Mouse (Mus musculus): ENCODE measurements around the gene Gm49395. TPM values are rescaled to one million over a fixed set of nuclear protein-coding genes. Genes with fewer than 3 reads are reported as not detected.
A peak's percentile ranks its signal among the peaks of the same experiment; 100 is the strongest.

Gene Gm49395
- total RNA-seq (2021) = 10 to 100 TPM; 17.2 to 21.0 TPM

DNA sequence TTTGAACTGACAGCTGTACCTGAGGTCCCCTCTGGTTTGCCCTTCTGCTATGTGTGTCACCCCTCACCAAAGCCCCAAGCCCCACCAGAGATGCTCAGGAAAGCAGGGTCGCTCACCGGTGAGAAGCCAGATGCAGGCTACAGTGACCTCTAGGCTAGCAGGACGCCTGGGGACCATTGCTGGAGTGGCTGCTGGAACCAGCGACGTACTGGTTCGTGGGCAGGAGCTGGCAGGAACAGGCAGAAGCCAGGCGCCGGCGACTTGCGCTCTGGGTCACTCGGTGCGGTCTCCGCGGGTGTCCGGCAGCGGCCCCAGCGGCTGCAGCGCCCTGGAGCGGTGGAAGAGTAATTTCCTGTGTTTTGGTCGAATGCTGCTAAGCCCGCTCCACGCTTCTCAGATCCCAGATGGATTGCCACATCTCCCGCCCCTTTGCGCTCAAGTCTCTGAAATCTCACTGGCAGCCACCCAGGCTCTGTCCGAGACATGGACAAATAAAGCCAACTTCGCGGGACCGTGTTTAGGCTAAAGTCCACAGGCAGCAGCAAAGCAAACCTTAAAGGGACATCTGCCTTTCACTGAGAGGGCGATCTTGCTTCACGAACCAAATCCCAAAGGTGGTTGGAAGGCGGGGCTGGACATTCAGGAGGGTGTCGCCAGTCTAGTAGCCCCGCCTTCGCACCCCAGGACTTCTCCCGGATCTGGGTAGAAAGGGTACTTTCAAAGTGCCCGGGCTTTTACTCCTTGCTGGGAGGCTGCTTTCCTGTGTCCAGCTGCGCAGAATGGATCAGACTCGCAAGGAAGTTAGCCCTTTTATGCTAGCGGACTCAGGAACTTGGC is at the start of gene Gm49395, which contains the start of gene Itga1:
Gm49395 (minus strand) TSS at position 567 of the 837 bp plus-strand sequence.
Itga1 (minus strand) TSS at position 610 of the 837 bp plus-strand sequence.
- DNase-seq = peak; percentile 88 to 89
- intact Hi-C loops (cut with DNase I) = loop anchor here (2.0 to 10.0 kb wide), 5 partner anchors 46 to 267 kb away; no protein-coding TSS in a partner anchor

DNA sequence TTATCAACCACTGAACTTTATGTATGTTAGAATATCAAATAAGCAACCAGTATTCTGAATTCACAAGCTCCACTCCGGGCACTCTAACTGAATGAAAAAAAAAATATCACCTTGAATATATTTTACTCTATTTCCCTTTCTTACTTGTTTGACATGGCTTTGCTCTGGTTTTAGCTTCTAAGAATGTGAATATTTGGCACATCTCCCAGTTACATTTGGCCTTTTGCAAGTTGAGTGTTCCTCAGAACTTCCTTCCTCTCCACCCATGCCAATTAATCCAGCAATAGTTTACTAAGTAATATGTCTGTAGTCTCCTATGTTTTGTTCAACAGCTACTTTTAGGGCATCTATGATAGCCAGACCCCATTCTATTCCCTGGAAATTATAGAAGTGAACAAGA is 48.9 kb upstream of the Gm49395 start:
- intact Hi-C loops (cut with DNase I) = loop anchor here (5.0 kb wide), 1 partner anchor 37 kb away; no protein-coding TSS in a partner anchor
- peak; percentile 26 to 27 for DNase-seq

GRCm38 (mm10) chr13:115149849-115150248 is 48.1 kb upstream of the Gm49395 start:
- intact Hi-C loops (cut with DNase I) = loop anchor here (5.0 kb wide), 2 partner anchors 37 to 48 kb away; partner anchors contain the start of genes Gm49395 and Itga1
- no peak for DNase-seq

- no peak for DNase-seq
- intact Hi-C loops (cut with DNase I) = no loop called here
Observed at GRCm38 (mm10) chr13:115143575-115143974, 41.9 kb upstream of the Gm49395 start.

DNA sequence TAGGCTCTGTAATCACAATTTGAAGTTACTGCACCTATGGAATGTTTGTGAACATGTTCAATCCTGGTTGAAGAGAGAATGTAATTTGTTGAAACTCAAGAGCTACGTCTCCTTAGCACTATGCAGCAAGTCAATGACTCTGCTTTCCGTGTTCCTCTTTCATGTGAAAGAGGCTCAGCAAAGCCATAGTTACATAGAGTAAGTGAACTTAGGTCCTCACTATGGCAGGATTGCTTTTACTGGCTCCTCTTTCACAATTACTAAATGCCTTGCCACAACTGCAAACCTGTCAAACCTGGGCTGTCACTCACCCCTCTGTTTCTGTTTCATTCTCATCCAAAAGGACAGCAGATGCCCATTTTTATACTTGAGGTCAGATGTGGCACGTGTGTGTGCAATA is 40.3 kb upstream of the Gm49395 start:
- intact Hi-C loops (cut with DNase I) = no loop called here
- DNase-seq = no peak

GRCm38 (mm10) chr13:115138513-115138912 is 36.8 kb upstream of the Gm49395 start:
- intact Hi-C loops (cut with DNase I) = no loop called here
- DNase-seq = no peak

DNA sequence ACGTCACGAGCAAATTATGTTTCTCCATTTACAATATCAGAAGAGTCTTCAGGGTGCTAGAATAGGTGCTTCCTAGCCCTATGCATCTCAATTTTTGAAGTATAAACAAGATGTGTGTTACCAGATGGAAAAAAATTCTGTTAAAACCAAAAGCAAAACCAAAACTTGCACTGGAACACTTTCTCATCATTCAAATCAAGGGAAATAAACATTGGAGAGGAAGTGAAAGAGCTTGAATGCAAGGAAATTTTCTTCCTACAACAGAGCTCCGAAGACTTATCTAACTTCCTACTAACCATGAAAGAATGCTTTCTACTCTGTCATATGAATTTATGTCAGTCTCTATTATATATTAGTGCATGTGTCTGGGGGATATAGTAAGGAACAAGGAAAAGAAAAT is 35.0 kb upstream of the Gm49395 start:
- DNase-seq = no peak
- intact Hi-C loops (cut with DNase I) = no loop called here

GRCm38 (mm10) chr13:115132435-115132834 is 30.7 kb upstream of the Gm49395 start:
- intact Hi-C loops (cut with DNase I) = no loop called here
- peak in 1 of 2 experiments; percentile 15 for DNase-seq

DNA sequence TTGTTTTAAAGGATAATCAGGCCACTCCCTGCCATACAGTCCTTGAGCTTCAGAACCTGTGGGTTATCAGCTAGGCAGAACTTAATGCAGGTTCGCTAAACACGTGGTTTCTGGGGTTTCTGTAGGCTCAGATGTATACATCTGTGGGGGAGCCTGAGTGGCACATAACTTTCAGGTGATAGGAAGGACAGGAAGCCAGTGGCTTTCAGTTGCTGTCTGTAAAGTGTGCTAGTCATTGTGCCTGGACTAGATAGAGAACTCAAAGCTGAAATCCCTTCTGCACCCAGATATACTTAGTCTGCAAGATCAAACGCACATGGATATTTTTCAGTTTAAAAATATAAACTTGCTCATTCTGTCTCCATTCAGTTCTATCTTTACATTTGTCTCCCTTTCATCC is 29.7 kb upstream of the Gm49395 start:
- DNase-seq = no peak
- intact Hi-C loops (cut with DNase I) = no loop called here

- intact Hi-C loops (cut with DNase I) = no loop called here
Observed at GRCm38 (mm10) chr13:115130035-115130434, 28.3 kb upstream of the Gm49395 start.

GRCm38 (mm10) chr13:115127826-115128225 is 26.1 kb upstream of the Gm49395 start:
- intact Hi-C loops (cut with DNase I) = no loop called here
- DNase-seq = no peak

More at GRCm38 (mm10) chr13:115130035-115130434, 28.3 kb upstream of the Gm49395 start:
- no peak for DNase-seq

DNA sequence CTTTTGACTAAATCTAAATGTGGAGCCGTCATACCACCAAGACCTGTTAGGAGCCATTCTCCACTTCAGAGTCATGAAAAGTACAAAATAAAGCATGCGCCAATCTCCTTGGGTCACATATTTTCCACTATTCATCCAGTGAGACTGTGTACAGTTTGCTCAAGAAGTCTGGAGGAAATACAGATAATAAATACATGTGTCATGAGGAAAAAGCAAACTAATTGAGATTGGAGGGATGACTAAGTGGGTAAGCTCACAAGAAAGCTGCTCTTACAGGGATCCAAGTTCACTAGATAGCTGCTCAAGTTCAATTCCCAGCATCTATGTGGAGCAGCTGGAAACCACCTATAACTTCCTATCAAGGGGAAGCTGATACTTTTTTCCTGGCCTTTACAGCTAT is 24.8 kb upstream of the Gm49395 start:
- intact Hi-C loops (cut with DNase I) = no loop called here
- DNase-seq = no peak

DNA sequence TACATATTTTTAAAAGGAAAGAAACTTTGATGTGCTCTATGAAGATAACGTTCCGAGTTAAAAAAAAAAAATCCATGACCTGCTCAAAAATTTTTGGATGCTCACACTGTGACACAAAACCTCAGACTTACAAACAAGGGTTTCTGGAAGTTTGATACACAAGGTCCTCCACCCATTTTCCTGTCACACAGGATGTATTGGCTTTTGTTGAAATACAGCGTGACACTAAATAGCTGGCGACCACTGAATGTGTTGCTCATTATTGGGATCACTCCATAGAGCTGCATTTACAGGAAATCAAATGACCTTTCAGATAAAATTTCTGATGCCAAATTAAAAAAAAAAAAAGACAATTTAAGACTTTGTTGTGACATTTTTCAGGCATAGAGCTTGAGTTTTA is 23.4 kb upstream of the Gm49395 start:
- DNase-seq = no peak
- intact Hi-C loops (cut with DNase I) = no loop called here

DNA sequence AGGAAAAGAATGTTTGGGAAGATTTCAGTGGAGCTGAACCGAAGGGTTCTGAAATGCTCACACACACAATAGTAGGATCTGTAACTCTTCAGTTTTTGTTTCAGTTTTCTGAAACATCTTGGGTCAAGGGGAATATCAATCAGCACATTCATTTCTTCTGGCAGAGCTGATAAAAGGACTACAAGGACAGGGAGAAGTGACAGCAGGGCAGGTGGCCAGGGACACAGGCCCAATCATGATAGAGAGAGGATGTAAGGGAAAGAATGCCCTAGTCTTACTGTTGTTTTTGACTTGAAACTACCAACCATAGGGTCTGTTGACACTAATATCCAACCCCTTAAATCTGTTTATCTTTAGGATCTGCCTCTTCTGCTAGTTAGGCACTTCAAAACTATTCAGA is 22.8 kb upstream of the Gm49395 start:
- intact Hi-C loops (cut with DNase I) = loop anchor here (5.0 kb wide), 1 partner anchor 33 kb away; no protein-coding TSS in a partner anchor

GRCm38 (mm10) chr13:115118756-115119155 is 17.0 kb upstream of the Gm49395 start:
- intact Hi-C loops (cut with DNase I) = no loop called here

More for the DNA sequence above, 22.8 kb upstream of the Gm49395 start:
- DNase-seq = no peak

DNA sequence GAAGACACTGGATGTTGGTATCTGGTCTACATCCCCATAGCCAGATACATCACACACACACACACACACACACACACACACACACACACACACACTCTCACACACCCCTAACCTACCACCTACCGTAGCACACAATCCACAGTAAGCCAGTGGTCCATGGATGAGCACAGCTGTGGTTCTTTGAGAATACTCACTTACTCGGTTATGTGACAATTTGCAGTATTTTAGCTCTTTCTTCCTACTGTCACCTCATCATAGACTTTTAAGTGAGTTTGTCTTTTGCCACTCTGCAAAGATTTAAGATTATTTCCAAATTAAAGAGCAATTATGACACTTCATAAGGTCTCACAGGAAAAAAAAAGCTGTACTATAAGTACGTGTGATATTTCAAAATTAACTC is 16.5 kb upstream of the Gm49395 start:
- no peak for DNase-seq
- intact Hi-C loops (cut with DNase I) = no loop called here

More at GRCm38 (mm10) chr13:115118756-115119155, 17.0 kb upstream of the Gm49395 start:
- DNase-seq = no peak

GRCm38 (mm10) chr13:115116930-115117621 is 15.4 kb upstream of the Gm49395 start:
- intact Hi-C loops (cut with DNase I) = no loop called here
- no peak for DNase-seq

DNA sequence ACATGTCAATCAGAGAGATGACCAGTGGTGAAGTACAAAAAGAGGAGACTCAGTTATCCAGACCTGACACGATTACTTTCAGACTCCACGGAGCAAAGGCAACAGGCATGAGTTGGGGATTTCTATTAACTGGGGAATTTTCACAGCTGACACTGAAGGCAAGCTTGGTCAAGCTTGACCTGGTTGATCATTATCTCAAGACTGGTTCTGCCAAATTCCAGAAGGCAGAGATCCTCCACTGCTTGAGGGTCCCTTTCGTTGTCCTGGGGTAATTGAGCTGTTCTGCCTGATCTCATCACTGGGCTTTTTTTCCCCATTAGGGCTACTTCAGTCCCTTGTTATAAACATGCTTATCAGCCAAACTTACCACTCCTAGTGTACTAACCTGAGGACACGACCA is 7.9 kb upstream of the Gm49395 start:
- intact Hi-C loops (cut with DNase I) = loop anchor here (10.0 kb wide), 1 partner anchor 275 kb away; no protein-coding TSS in a partner anchor
- DNase-seq = no peak

- intact Hi-C loops (cut with DNase I) = loop anchor here (10.0 kb wide), 1 partner anchor 273 kb away; no protein-coding TSS in a partner anchor
Observed at GRCm38 (mm10) chr13:115107436-115107835, 5.7 kb upstream of the Gm49395 start.

DNA sequence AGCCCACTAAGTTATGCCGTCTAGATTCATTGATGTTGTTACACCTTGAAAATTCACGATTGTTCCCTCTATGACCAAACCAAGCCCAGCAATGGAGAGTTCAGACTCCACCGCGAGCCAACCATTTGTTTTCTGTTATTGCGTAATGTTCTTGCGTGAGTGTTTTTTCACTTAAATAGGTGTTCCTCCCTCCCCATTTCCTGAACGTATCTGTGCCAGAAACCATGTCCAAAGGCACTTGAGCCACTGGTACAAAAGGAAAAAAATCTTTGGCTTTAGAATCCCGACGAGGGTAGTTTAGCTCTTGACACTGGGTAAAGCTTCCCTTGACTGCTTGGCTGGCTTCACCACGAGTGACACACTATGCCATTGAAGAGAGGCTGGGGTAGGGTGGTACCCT is 4.5 kb upstream of the Gm49395 start:
- no peak for DNase-seq
- intact Hi-C loops (cut with DNase I) = loop anchor here (10.0 kb wide), 1 partner anchor 271 kb away; no protein-coding TSS in a partner anchor

More at GRCm38 (mm10) chr13:115107436-115107835, 5.7 kb upstream of the Gm49395 start:
- DNase-seq = no peak

- DNase-seq = no peak
- intact Hi-C loops (cut with DNase I) = loop anchor here (5.0 to 10.0 kb wide), 4 partner anchors 45 to 268 kb away; no protein-coding TSS in a partner anchor
Observed at GRCm38 (mm10) chr13:115102754-115103153, 1.0 kb upstream of the Gm49395 start.
